Mouse (Mus musculus) frontal cortex, postnatal 10 days (tissue): ENCODE measurements around the gene Ndufv1.
"Not testable (repeated sequence)": the region's sequence is repeated elsewhere in the genome, so short reads cannot be mapped to it uniquely, and the experiment has no call there.

Experiments used
- DNase-seq, 2 experiments: peaks; one replicate each; pipeline ENCODE4 v3.0.0; 2022; ENCODE audit warnings: low spot score in 2 of 2, mixed read lengths in 1 of 2

Gene Ndufv1

DNA sequence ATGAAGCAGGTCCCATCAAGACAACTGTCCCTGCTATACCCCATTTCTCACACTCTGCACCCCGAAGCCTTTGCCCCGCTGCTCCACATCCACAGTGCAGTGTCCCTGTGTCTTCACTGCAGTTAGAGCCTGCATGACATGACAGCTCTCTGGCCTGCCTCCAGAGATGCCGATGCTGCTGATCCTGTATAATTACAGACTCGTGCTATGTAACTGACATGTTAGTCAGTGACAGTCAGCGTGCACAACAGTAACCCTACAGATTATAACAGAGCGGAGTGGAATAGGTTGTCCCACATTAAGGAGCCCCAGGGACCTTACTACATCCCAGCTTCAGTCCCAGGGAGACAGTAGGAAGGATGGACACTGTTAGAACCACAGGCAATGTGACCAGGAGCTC lies 38.0 kb downstream of the Ndufv1 start:
- not testable (repeated sequence) for DNase-seq

DNA sequence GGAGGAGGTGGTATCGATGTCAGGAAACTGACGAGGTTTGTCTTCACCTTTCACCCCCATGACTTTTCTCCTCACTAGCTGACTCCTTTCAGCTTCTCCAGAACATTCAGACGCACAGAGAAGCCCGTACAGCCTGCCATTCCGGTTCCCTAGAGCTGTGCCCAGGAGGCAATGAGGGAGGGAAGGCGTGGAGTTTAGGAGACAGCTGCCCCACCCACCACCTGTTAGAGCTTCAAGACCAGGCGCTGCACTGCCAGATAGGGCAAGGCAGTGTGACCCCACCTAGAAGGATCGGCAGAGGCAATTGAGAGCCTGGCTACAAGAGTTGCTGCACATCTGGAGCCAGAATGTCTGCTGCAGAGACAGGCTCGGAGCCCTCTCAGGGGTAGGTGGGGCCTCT lies 40.4 kb downstream of the Ndufv1 start, which contains the start of gene Aldh3b2:
Aldh3b2 (plus strand) TSS at position 100 of the 400 bp plus-strand sequence.
- DNase-seq, result no peak

DNA sequence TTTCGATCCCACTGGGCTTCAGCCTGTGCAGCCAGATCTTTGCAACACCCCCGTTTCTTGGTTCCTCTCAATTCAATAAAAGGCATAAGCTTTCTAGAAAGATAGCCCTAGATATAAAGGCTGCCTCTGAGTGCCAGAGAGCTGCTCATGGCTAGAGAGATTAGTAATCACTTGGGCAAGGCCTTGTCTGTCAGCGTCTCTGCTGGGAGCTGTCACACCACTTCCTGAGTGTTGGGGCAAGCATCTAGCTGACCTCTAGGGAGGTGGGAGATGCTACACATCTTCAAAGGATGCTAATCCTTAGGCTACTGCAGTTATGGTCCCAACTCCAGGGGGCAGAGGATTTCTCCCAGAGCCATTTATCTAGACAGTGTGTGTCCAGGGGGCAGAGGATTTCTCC lies 45.3 kb downstream of the Ndufv1 start:
- no peak for DNase-seq

DNA sequence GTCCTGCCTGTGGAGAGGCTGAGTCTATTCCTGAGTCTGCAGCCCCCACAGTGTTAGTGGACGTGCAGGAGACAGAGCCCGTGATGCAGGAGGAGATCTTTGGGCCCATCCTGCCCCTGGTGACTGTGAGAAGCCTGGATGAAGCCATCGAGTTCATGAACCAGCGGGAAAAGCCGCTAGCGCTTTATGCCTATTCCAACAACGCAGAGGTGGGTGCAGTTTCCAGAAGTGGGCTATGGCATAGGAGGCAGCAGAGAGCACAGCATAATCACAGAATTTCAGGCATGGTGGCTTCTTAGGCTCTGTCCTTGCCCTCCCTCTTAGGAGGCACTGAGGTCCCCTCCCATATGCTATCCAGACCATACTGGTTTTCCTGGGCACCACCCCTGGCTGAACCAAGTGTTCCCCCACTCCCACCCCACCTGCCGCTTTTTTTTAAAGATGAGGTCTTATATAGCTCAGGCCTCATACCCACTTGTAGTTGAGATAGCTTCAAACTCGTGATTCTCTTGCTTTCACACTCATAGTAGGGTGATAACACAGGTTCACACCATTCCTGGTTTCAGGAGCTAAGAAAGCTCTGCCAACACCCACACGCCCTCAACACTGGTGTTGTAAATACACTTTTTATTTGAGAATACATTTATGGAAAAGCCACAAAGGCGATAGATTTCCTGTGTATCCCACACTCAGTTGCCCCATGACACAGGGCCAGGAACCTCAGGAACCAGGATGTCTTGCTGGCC lies 46.1 kb downstream of the Ndufv1 start:
- no peak for DNase-seq

DNA sequence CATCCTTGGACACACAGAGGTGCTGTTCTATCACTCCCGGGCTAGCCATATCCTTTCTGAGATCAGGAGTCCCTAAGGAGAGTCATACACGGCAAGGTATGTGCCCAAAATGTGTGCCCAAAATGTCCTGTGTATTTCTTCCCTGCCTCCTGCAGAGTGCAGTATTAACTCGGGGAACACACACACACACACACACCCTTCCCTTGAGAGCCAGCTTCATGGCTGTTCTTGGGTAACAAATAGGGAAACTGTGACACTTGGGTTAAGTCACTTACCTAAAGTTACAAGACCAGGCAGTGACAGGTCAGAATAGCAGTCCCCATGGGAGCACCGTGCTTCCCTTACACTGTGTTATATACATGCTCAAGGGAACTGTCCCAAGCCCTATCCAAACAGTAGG lies 48.6 kb downstream of the Ndufv1 start:
- no peak for DNase-seq

DNA sequence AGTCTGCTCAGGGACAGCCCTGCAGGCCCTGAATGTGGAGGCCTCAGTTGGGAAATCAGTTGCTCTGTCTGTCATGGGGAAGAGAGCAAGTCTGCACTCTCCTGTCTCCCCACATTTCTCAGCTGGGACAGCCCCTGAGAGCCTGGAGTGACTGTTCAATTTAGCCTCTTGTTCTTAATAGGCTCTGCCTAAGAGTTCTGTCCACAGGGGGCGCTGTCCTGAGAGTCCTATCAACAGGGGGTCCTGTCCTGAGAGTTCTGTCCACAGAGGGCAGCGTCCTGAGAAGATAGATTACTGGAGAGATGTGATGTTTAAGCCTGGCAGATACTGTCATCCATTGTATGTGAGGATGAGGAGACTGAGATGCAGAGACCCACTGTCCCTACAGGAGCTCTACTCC lies 50.1 kb downstream of the Ndufv1 start:
- DNase-seq, result no peak

DNA sequence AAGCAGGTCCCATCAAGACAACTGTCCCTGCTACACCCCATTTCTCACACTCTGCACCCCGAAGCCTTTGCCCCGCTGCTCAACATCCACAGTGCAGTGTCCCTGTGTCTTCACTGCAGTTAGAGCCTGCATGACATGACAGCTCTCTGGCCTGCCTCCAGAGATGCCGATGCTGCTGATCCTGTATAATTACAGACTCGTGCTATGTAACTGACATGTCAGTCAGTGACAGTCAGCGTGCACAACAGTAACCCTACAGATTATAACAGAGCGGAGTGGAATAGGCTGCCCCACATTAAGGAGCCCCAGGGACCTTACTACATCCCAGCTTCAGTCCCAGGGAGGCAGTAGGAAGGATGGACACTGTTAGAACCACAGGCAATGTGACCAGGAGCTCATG lies 50.8 kb downstream of the Ndufv1 start:
- not testable (repeated sequence) for DNase-seq

DNA sequence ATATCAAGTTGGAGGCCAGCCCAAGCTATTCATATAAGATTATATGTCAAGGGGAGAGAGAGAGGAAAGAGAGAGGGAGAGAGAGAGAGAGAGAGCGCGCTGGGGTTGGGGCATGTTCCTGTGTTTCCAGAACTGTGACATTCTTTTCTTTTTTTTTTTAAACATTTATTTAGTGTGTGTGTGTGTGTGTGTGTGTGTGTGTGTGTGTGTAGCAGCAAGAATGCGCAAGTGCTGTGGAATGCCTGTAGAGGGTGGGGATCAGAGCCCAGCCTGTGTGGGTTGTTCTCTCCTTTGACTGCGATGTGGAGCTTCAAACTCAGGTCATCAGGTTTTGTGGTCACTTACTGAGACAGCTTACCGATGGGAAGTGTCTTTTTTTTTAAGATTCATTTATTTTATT lies 52.4 kb downstream of the Ndufv1 start:
- no peak for DNase-seq

DNA sequence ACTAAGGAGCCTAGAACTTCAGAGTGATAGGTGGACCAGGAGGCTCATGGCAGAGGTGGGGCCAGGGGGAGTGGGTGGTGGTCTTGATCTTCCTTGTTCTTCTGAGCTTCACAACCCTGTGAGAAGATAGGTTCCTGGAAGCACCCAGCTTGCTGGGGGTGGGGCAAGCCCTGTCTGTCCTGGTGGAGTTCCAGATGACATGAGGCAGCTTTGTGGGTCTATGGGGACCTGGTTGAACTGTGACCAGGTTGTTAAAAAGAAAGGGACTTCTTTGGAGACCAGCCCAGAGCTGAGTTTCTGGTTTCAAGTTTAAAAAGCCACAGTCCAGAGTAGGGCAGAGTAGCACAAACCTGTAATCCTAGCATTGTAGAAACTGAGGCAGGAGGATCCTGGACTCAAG lies 53.6 kb downstream of the Ndufv1 start:
- DNase-seq, result no peak

DNA sequence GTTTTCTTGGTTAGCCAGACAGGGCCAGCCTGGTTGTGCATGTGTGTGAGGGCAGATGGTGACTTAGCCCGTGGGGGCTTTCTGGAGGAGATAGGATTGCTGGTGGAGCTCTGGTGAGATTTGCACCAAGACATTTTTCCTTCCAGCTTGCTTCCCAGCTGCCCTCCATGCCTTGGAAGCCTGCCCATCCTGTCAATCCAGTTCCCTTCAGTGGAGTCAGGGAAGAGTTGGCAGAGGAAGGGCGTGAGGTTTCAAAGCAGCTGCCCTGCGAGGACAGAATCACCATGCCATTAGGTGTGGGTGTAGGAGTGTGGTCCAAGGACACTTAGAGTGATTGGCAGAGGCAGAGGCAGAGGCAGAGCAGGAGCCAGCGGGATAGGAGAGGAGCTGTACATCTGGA lies 54.1 kb downstream of the Ndufv1 start, which contains the start of gene Aldh3b3:
Aldh3b3 (plus strand) TSS at position 176 of the 400 bp plus-strand sequence.
- no peak for DNase-seq
